Mouse (Mus musculus): Measurements from ENCODE around the gene Whrn. TPM values are rescaled to one million over a fixed set of nuclear protein-coding genes. Genes with fewer than 3 reads are reported as not detected.
A peak's percentile ranks its signal among the peaks of the same experiment; 100 is the strongest.

Gene Whrn
- polyA plus RNA-seq, 1 experiment from 2014 or later = 8.7 TPM

DNA sequence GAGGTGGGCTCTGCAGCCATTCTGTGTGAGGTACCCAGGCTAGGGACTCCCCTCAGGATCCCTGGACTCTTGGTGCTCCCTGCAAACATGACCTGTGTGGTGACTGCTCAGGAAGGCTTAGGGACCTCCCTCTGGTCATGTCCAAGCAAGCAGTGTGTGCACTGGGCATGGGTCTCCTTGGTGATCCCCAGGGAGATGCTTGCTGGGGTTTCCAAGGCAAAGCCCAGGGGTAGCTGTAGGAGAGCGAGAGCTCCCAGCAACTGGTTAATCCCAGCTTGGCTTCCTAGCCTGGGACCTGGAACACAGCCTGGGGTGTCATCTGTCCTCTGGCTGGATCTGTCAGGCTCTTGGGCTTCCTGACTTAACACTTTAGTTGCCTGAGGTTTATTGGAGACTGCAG lies 120.4 kb downstream of the Whrn start:
- Histone ChIP-seq H3K27me3 (ENCODE audit: control insufficient read depth, insufficient read depth, low read length) (no peaks in the 10 kb centered on the region), H3K9me3 (ENCODE audit: control insufficient read depth, low read length) (no peaks in the 10 kb centered on the region), H3K4me2 (replicated peaks; ENCODE audit: low read depth, low read length) (no peak overlapping the region), H3K36me3 (ENCODE audit: control insufficient read depth, insufficient read depth, low read length) (peaks cover 67% of the 10 kb centered on the region), H3K9ac (ENCODE audit: low read depth, low read length) (no peak overlapping the region), H3K4me3 (ENCODE audit: low read length) (no peak overlapping the region), H3K4me1 (ENCODE audit: control insufficient read depth, insufficient read depth, low read length) (no peaks in the 10 kb centered on the region), H3K27ac (ENCODE audit: low read depth, low read length) (no peak overlapping the region)
- WGBS = 100% methylated on average over 1 of the region's 1 CpGs
- ATAC-seq (ENCODE audit: low FRiP score, low TSS enrichment) = no peak

DNA sequence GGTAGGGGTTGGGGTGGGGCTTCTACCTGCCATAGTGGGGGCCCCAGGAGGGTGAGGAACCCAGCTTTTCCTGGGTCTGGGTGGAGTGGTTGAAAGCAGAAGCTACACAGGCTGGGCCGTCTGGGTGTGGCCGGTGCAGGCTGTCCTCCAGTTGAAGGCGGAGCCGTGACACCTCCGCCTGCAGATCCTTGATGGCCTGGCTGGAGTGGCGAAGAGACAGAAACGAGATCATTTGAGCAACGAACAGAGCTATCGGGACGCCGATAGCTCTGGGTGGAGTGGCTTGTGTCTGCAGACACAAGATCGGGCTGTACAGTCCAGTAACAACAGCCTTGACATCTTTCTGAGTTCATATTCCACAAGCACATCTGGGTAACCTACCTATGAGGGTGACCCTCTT lies 121.5 kb downstream of the Whrn start:
- no peak for ATAC-seq (ENCODE audit: low FRiP score, low TSS enrichment)
- peaks cover 65% of the 10 kb centered on the region for H3K36me3 ChIP-seq (ENCODE audit: control insufficient read depth, insufficient read depth, low read length)
- 68% methylated on average over 12 of the region's 12 CpGs for WGBS

DNA sequence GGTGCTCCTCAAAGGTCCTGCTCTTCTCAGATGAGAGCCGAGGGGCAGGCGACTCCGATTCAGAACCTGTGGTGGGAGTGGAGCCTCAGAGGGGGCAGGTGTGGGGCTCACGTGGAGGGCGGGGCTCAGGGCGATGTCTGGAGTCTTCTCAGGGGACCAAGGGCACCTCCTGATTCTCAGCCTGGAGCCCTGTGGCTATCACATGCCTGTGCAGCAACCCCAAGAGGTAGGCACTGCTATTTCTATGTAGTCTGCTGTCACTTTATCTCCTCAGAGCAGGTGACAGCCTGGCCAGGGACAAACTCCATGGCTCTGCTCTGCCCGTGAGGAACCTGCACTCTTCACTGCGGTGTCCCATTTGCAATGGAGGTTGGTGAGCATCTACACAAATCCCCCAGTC lies 122.4 kb downstream of the Whrn start:
- no peak overlapping the region for H3K27ac ChIP-seq (ENCODE audit: low read depth, low read length)
- H3K27me3 ChIP-seq (ENCODE audit: control insufficient read depth, insufficient read depth, low read length) = no peaks in the 10 kb centered on the region
- H3K9me3 ChIP-seq (ENCODE audit: control insufficient read depth, low read length) = no peaks in the 10 kb centered on the region
- H3K4me1 ChIP-seq (ENCODE audit: control insufficient read depth, insufficient read depth, low read length) = no peaks in the 10 kb centered on the region
- H3K4me3 ChIP-seq (ENCODE audit: low read length) = no peak overlapping the region
- H3K9ac ChIP-seq (ENCODE audit: low read depth, low read length) = no peak overlapping the region
- H3K36me3 ChIP-seq (ENCODE audit: control insufficient read depth, insufficient read depth, low read length) = peaks cover 57% of the 10 kb centered on the region
- ATAC-seq (ENCODE audit: low FRiP score, low TSS enrichment) = no peak
- WGBS = 90% methylated on average over 8 of the region's 8 CpGs
- H3K4me2 ChIP-seq (replicated peaks; ENCODE audit: low read depth, low read length) = no peak overlapping the region

More for the DNA sequence above, 121.5 kb downstream of the Whrn start:
- no peak overlapping the region for H3K9ac ChIP-seq (ENCODE audit: low read depth, low read length)
- H3K27ac ChIP-seq (ENCODE audit: low read depth, low read length) = no peak overlapping the region
- H3K9me3 ChIP-seq (ENCODE audit: control insufficient read depth, low read length) = no peaks in the 10 kb centered on the region
- H3K4me3 ChIP-seq (ENCODE audit: low read length) = no peak overlapping the region
- H3K4me2 ChIP-seq (replicated peaks; ENCODE audit: low read depth, low read length) = no peak overlapping the region
- H3K27me3 ChIP-seq (ENCODE audit: control insufficient read depth, insufficient read depth, low read length) = no peaks in the 10 kb centered on the region
- H3K4me1 ChIP-seq (ENCODE audit: control insufficient read depth, insufficient read depth, low read length) = no peaks in the 10 kb centered on the region

DNA sequence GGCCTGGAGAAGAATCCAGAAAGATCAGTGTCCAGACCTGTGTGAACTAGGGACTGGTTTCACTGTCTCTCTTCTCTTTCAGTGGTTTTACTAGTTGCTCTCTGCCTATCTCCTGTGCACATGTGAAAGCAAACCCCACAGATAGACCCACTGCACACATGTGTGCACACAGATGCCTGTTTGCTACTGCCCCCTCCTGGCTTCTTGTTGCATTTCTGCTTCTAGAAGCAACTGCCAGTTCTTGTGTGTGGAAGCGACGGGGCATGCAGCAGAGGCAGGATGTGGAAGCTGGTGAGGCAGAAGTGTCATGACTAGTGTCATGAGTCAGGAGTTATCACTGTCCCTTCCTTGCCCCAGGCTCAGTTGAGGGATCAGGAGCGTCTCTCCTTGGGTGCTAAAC lies 123.9 kb downstream of the Whrn start:
- no peak for ATAC-seq (ENCODE audit: low FRiP score, low TSS enrichment)
- 54% methylated on average over 3 of the region's 3 CpGs for WGBS

DNA sequence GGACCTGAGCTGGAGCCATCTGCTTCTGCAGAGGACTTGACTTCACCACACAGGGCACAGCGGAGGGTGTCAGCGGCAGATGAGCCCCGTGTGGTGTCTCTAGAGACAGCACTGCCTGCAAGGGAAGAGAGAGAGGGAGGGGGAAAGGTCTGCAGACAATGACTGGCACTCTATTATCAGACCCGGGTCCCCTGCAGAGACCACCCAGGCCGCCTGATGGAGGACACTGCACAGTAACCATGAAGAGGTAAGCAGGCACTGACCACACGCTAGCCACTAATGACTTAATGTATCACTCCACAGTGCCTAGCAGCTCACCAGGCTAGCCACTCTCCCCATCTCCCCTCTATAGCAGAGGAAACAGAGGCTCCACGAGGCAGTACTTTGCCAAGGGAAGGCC lies 124.9 kb downstream of the Whrn start:
- H3K9me3 ChIP-seq (ENCODE audit: control insufficient read depth, low read length) = no peaks in the 10 kb centered on the region
- no peaks in the 10 kb centered on the region for H3K4me1 ChIP-seq (ENCODE audit: control insufficient read depth, insufficient read depth, low read length)
- H3K27ac ChIP-seq (ENCODE audit: low read depth, low read length) = no peak overlapping the region
- H3K36me3 ChIP-seq (ENCODE audit: control insufficient read depth, insufficient read depth, low read length) = peaks cover 45% of the 10 kb centered on the region; the same call in 1 of the 2 replicates
- H3K27me3 ChIP-seq (ENCODE audit: control insufficient read depth, insufficient read depth, low read length) = no peaks in the 10 kb centered on the region
- H3K4me3 ChIP-seq (ENCODE audit: low read length) = no peak overlapping the region
- no peak for ATAC-seq (ENCODE audit: low FRiP score, low TSS enrichment)
- H3K4me2 ChIP-seq (replicated peaks; ENCODE audit: low read depth, low read length) = no peak overlapping the region
- H3K9ac ChIP-seq (ENCODE audit: low read depth, low read length) = no peak overlapping the region
- 66% methylated on average over 7 of the region's 7 CpGs for WGBS

More for the DNA sequence above, 123.9 kb downstream of the Whrn start:
- peaks cover 54% of the 10 kb centered on the region for H3K36me3 ChIP-seq (ENCODE audit: control insufficient read depth, insufficient read depth, low read length)
- no peaks in the 10 kb centered on the region for H3K4me1 ChIP-seq (ENCODE audit: control insufficient read depth, insufficient read depth, low read length)
- no peaks in the 10 kb centered on the region for H3K9me3 ChIP-seq (ENCODE audit: control insufficient read depth, low read length)
- H3K27ac ChIP-seq (ENCODE audit: low read depth, low read length) = no peak overlapping the region
- no peak overlapping the region for H3K4me3 ChIP-seq (ENCODE audit: low read length)
- H3K9ac ChIP-seq (ENCODE audit: low read depth, low read length) = no peak overlapping the region
- no peaks in the 10 kb centered on the region for H3K27me3 ChIP-seq (ENCODE audit: control insufficient read depth, insufficient read depth, low read length)
- no peak overlapping the region for H3K4me2 ChIP-seq (replicated peaks; ENCODE audit: low read depth, low read length)

DNA sequence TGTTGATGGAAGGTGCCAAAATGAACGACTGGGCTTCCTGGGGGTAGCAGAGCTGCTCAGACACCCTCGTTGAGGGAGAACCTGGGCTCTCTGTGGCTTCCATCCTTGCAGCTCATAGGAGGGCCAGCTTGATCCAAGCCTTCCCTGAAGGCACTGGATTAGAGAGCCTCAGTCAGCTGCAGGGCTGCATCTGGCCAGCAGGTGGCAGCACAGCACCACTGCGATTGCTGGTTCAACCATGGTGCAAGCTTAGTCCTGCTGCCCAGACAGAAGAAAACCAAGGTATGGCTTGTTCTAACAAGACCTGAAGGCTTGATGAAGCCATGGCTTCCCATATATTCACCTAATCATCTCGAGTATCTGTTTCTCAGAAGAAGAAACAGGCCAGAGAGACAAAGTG lies 127.2 kb downstream of the Whrn start:
- peaks cover 36% of the 10 kb centered on the region; the same call in 1 of the 2 replicates for H3K36me3 ChIP-seq (ENCODE audit: control insufficient read depth, insufficient read depth, low read length)

More for the DNA sequence above, 127.2 kb downstream of the Whrn start:
- Histone ChIP-seq H3K4me2 (replicated peaks; ENCODE audit: low read depth, low read length) (no peak overlapping the region), H3K9me3 (ENCODE audit: control insufficient read depth, low read length) (no peaks in the 10 kb centered on the region), H3K4me1 (ENCODE audit: control insufficient read depth, insufficient read depth, low read length) (no peaks in the 10 kb centered on the region), H3K27me3 (ENCODE audit: control insufficient read depth, insufficient read depth, low read length) (no peaks in the 10 kb centered on the region), H3K4me3 (ENCODE audit: low read length) (no peak overlapping the region), H3K27ac (ENCODE audit: low read depth, low read length) (no peak overlapping the region), H3K9ac (ENCODE audit: low read depth, low read length) (no peak overlapping the region)
- 30% methylated on average over 4 of the region's 4 CpGs for WGBS
- peak; percentile 11; the same call in 1 of the 2 replicates for ATAC-seq (ENCODE audit: low FRiP score, low TSS enrichment)

Other genes with a start within 250 kb of the Whrn start
- not detected in 2 replicates for gene Orm1, start 151.4 kb downstream of the Whrn start, polyA plus RNA-seq (2014; fragmentation: Nextera tagmentation; extraction: Ambion mirVana)
- gene Orm3, start 139.8 kb downstream of the Whrn start, polyA plus RNA-seq (2014; fragmentation: Nextera tagmentation; extraction: Ambion mirVana) = not detected in 2 replicates
- not detected in 2 replicates for gene Orm2, start 133.5 kb downstream of the Whrn start, polyA plus RNA-seq (2014; fragmentation: Nextera tagmentation; extraction: Ambion mirVana)
- 4.1 and 7.3 TPM in 2 replicates for gene Akna, start 92.6 kb downstream of the Whrn start, polyA plus RNA-seq (2014; fragmentation: Nextera tagmentation; extraction: Ambion mirVana)
- gene Atp6v1g1, start 48.8 kb upstream of the Whrn start, polyA plus RNA-seq (2014; fragmentation: Nextera tagmentation; extraction: Ambion mirVana) = 264 and 332 TPM in 2 replicates
- 4.6 and 7.9 TPM in 2 replicates for gene Tmem268, start 62.8 kb upstream of the Whrn start, polyA plus RNA-seq (2014; fragmentation: Nextera tagmentation; extraction: Ambion mirVana)
- not detected in 2 replicates for gene Gm11213, start 109.3 kb upstream of the Whrn start, polyA plus RNA-seq (2014; fragmentation: Nextera tagmentation; extraction: Ambion mirVana)
- not detected in 2 replicates for gene Tex48, start 126.4 kb upstream of the Whrn start, polyA plus RNA-seq (2014; fragmentation: Nextera tagmentation; extraction: Ambion mirVana)
- not detected in 2 replicates for gene Gm11214, start 167.4 kb upstream of the Whrn start, polyA plus RNA-seq (2014; fragmentation: Nextera tagmentation; extraction: Ambion mirVana)
- gene Tnfsf15, start 249.1 kb upstream of the Whrn start, polyA plus RNA-seq (2014; fragmentation: Nextera tagmentation; extraction: Ambion mirVana) = 0.49 and 0.59 TPM in 2 replicates

Measured in kidney, embryonic 14.5 days (tissue).